Mouse (Mus musculus): ENCODE data around the gene Sema6d. TPM values are rescaled to one million over a fixed set of nuclear protein-coding genes. Genes with fewer than 3 reads are reported as not detected.
A peak's percentile ranks its signal among the peaks of the same experiment; 100 is the strongest.

The Sema6d gene
- total RNA-seq, 2 experiments from 2014 or later = 16.2 to 19.5 TPM

DNA sequence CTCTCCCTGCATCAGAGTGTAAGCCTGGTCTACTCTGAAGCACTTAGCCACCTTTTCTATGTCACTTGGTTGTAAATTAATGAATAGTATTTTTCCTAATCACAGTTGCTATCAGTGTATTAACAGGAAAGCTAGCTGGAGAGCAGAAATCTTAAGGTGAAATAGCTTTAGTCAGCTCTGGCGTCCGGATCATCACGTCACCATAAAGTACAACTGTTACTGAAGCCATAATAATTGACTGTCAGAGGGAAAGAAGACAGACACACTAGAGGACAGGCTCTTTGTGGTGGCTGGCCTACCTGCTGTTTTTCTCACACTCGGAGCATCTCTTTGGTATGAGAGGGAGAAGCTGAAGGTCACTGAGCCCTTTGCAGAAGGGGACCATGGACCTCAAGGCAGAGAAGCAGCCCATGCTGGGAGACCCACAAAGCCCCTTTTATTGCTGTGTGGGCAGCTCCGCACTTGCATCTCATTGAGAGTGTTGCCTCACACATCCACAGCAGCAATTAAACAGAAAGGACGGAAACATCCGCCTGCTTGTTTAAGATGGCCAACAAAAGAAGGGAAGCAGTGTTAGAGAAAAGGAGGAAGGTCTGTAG lies 72.3 kb downstream of the Sema6d start:
- intact Hi-C loops (cut with DNase I) = no loop called here
- DNase-seq = no peak

DNA sequence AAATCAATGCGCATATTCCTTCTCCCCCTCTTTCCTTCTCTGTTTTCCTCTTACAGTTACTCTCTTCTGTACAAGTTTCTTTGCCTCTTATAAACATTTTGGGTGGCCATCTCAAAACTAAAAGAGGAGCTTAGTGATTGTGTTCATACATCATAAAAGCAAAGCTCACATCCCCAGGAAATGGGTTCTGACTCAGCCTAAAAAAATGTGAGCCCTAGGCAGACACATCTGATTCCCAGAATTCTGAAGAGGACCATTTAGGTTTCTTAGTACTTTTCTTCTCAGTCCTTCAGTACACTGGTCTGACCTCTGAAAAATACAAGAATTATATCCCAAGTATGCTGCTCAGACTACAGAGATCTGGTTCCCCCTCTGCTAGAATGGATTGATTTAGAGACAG lies 78.6 kb downstream of the Sema6d start:
- intact Hi-C loops (cut with DNase I) = no loop called here
- no peak for DNase-seq

DNA sequence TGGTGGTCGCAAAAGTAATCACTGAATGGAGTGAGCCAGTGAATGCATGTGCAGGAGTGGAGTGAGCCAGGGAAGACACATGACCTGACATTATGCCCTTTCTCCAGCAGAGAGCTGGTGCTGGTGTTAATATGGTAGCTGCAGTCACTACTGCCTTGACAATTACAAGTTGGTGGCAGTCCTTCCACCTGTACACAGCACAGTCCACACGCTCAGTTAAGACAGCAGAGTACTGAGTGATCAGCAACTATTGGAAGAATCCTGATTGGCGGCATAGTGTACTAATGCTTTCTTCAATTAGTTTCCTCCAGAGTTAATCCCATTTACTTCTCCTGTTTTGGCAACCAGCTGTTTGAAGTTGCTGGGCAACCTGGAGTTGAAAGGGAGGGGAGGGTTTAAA lies 81.9 kb downstream of the Sema6d start:
- no peak for DNase-seq
- intact Hi-C loops (cut with DNase I) = no loop called here

DNA sequence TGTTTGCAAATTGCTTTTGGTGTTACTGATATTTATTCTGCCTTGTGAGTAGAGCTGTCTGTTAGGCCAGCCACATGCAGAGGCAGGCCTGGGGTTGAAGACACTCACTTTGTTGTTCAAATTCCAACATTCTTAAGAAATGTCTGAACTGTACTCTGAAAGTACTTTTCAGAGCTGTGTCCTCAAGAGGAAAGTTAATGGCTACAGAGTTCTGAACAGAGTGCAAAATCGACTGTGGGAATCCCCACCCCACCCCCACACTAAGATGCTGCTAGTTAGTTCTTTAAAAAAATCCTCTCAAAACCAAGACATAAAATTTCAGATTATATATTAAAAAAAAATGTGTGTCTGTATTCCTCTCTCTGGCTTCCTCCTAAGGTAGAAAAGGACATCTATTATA lies 86.5 kb downstream of the Sema6d start:
- no peak for DNase-seq
- intact Hi-C loops (cut with DNase I) = no loop called here

DNA sequence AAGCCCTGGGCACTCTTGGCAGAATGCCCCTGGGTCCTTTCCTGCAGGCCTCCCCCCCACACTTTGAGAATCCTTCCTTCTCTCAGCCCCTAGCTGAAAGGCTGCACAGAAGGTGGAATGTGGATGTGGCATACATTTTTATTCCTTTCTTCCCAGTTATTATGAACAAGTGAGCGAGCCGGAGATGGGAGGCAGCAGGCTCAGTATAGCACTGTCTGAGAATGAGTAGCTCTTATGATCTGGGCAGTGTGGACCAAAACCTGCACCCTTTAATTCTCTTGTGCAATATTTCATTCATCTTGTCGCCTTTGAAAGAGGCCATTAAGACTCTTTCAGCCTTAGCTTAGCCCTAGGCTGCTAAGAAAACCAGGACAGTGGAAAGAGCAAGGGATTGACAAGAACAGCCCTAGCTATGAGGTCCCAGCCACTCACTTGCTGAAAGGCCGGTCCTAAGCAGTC lies 87.0 kb downstream of the Sema6d start:
- intact Hi-C loops (cut with DNase I) = no loop called here
- DNase-seq = no peak

DNA sequence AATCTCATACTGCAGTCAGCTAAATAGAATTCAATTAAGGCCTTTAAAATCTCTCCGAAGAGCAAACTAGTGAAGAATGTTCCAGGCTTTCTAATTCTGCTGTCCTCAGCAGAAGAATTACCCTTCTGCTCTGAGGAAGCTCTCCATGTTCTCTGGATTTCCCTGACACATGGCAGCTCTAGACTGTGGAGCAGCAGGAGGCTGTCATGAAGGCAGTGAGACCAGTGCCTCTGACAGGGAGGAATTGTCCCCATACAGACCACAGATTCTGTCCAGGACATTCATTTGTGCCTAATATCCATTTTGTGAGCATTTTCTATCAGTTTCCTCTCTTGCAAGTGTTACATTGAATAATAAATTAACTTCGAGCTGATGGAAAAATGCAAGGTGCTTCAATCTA lies 99.5 kb downstream of the Sema6d start:
- DNase-seq = no peak
- intact Hi-C loops (cut with DNase I) = no loop called here

DNA sequence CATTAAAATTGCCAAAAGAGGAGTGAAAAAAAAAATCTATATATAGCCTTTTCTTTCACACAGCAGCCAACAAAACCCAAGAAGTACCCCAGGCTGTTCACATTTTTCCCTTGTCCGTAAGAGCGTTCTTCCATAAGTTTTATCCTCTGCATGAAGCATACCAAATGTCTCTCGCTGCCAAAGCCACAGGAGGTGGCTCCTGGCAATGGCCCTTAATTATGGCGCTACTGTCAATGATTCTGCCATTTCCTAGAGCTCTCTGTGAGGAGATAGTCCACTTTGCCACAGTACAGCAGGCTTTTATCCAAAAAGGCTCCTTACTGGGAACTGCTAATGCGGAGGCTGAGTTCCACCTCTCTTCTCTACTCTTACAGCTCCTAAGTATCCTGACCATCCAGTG lies 104.3 kb downstream of the Sema6d start:
- no peak for DNase-seq
- intact Hi-C loops (cut with DNase I) = no loop called here

DNA sequence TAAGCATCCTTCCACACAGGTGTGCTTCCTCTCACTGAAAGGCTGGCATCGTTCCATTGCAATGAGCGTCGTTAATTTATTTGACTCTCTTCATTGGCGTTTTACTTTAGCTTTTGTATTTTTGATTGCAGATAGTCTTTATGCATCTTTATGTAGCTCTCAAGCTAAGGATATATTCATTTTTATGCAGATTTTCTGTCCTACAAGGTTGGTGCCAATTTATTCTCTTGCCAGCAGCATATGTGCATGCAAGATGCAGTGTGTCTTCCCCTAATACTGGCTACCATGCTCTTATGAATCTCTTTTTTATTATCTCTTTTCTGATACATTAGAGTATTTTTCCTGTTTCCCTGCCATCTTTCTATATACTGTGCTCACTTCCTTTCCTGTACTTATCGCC lies 111.7 kb downstream of the Sema6d start:
- intact Hi-C loops (cut with DNase I) = no loop called here
- no peak for DNase-seq

DNA sequence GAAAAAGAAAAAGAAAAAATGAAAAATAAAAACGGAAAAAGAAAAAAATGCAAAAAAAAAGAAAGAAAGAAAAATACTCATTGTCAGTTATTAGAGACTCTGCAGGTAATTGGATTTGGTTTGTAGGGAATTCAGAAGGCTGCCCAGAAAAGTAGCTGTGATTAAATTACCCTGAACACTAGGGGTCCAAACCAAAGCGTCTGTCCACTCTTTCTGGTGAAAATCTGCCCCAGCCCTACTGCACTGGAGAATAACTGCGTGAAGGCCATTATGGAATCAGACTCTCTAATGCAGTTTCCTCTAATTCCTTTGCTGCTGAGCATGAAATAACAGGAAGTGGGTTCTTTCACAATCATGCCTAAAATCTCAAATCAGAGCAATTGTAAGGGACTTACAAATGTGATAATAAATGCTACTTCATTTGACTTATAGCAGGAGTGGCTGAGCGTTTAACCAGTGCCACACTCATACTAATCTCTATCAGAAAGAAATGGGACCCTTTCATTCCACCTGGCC lies 112.8 kb downstream of the Sema6d start:
- no peak for DNase-seq
- intact Hi-C loops (cut with DNase I) = no loop called here

DNA sequence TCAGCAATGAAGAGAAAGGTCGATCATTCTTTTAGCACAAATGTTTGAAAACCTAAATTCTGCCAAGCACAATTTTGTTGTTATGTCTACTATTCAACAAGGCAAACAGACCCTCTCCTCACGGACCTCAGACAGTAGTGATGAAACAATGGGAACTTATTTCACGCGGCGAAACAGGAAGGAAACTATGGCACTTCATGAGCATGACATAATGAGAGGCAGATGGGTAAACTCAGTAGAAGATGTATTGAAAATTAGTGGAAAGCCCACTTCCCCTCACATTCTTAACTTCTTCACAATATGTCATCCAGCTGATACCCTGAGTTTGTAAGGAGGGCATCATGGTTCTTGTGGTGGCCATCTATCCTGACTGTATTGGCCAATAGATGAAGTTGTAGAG lies 116.0 kb downstream of the Sema6d start:
- no peak for DNase-seq
- intact Hi-C loops (cut with DNase I) = no loop called here

DNA sequence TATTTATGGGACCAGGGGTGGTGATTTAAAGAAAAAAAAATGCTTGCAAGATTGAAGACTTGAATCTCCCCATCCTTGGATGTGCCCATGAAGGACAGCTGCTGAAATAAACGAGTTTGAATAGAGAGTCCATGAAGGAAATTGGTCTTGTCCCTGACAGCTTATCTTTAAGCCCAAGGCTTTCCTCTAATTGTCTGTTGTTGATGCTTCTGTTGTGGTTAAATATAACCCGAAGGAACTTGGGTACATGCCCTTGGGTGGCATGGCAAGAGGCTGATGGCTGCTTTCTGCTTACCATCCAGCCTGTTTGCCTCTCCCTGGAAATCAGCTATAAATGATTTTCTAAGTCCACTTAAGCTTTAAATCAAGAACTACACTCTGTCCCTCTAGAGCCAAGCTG lies 118.5 kb downstream of the Sema6d start:
- no peak for DNase-seq
- intact Hi-C loops (cut with DNase I) = no loop called here

DNA sequence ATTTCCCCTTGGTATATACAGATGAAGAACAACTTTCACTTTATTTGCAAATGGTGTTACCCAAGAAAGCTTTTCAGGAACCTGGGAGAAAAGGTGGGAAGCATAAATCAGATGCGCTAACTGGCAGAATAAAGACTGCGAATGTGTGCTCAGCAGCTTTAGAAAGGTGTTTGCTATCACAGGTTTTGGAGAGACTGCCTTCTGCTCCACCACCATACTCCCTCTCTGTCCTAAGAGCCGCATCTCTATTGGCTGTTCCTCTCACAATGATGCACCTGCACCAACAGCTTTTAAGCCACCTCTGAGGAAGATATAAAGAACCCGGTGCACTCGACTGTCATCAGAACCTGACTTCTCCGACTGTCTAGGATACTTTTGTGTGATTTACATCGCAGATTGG lies 133.8 kb downstream of the Sema6d start:
- no peak for DNase-seq
- intact Hi-C loops (cut with DNase I) = no loop called here

DNA sequence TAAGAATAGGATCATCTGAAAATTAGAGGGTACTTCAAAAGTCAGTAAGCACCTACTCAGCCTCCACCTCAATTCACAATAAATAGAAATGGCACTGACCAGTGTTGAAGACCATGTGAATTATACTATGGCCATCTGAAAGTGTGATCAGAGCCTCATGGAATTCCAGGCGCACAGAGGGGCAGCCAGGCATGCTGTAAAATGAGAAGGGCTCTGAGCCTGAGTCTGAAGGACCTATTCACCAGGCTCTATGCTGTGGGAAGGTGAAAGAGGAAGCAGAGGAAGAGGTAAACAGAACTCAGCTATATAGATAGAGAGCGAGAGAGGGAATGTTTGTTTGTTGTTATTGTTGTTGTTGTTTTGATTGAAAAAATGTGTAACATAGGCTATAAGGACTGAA lies 134.6 kb downstream of the Sema6d start:
- intact Hi-C loops (cut with DNase I) = no loop called here
- DNase-seq = no peak

DNA sequence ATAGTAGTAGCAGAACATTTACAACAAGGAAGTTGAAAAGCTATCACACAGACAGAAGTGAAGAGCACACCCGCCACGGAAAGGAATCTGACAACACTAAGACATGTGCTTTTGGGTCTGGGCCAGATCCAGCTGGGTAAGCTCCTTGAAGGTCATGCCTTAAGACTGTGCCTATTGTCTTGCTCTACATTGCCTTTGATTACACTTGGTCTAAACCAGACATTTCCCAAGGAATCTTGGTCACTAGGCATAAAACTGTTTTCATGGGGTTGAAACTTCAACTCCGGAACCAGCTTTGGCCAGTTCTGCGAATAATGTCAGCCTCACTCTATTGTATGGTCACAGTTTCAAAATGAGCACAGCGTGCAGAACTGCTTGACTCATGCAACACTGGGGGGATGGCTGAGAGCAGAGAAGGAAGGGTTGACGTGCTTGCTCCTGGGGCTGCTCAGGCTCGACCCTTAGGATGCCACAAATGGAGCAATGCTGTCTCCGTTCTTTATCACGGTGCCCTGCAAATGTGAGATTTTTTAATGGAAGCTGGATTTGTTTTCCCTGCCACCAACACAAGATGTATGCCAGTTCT lies 145.0 kb downstream of the Sema6d start:
- DNase-seq = no peak
- intact Hi-C loops (cut with DNase I) = no loop called here

DNA sequence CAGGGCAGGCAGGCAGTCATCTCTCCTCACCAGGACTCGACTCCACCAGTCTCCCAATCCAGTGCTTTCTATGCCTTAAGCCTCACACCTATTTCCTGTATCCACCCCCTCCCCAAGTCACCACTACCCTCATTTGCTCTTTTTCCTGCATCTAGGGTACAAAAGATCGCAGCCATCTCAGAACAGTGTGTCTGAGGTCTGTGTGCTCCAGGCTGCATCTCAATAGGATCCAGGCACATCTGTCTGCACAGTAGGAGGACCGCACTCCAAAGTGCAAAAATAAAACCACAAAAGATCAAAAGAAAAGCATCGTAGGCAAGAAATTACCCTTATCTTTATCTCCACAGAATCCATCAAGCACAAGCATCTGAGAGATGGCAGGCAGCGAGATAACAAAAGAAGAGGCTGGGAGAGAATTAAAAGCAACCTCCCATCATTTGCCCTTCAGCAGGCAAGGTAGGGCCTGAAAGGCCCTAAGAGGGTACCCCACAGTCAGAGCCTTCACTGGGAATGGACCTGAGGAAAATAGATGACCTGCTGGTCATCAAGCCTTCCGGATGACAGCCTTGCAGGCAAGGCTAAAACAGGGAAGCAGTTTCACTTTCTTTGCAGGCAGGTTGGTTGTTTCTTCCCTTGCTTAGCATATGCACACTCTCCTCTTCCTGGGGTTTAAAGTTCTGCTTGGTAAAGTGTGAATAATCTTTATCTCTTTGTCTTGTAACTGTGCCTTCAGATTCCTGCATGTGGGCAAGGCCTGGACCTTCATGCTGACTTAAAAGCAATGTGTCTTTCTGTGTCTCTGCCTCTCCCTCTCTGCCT lies 145.7 kb downstream of the Sema6d start:
- intact Hi-C loops (cut with DNase I) = no loop called here
- DNase-seq = no peak

DNA sequence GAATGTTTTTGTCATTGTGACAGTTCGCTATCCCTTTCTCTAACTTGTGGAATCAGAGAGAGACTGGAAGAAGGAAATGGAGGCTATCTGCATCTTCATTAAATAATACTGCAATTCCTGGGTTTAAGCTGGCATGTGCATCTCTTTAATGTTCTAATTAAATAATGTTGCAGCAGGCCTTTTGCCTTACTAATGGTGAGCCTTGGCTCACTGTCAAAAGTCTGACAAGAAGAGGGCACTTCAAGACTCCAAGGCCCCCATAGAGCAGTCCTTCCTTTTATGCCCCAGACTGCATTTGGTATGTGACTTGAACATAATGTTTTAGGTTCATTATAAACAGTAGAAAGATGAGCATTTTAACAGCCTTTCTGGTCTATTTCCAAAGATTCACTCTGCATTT lies 147.1 kb downstream of the Sema6d start:
- intact Hi-C loops (cut with DNase I) = no loop called here
- DNase-seq = no peak

DNA sequence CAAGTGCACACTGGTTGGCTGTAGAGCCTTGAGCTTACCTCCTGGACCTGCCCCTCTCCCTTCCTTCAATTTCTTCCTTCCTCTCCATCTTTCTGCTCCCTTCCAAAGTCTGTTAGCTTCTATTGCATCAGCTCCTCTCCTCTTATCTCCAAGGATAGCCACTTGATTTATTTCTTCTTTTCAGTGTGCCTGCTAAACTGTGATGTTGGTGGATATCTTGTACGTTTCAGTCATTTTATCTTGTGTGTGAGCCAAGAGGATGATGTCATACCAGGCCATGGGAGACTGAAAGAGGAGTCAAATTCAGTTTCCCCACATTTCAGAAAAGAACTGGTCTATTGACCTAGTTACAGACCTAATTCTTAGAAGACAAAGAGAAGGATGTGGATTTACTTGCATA lies 153.8 kb downstream of the Sema6d start:
- DNase-seq = no peak
- intact Hi-C loops (cut with DNase I) = no loop called here

DNA sequence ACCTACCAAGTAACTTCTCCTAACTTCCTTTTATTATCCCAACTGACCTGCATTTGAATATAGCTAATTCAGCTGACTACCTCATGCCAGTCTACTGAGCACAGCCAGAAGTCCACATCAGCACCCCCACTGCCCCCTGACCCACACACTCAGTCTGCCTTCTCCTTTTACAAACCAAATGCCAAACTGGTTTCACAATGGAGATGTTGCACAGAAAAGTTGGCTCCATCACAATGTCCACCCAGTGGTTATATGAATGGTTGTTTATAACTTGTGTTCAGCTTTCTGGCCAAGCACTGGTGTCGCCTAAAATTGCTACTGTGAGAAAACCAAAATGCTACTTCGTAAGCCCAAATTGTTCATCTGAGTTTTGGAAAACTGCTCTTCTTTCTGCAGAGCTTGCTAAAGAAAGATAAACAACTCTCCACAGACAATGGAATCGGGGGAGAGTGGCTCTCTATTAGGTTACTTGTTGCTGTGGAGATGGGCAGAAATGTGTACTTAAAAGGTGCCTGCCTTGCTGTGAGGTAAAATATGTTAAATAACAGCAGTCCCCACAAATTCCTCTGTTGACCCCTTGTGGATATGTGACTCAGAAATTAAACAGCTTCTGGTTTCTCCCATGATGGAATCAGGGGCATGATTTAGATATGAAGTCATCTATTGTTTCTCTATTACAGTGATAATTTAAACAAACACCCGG lies 154.9 kb downstream of the Sema6d start:
- intact Hi-C loops (cut with DNase I) = no loop called here
- DNase-seq = no peak

DNA sequence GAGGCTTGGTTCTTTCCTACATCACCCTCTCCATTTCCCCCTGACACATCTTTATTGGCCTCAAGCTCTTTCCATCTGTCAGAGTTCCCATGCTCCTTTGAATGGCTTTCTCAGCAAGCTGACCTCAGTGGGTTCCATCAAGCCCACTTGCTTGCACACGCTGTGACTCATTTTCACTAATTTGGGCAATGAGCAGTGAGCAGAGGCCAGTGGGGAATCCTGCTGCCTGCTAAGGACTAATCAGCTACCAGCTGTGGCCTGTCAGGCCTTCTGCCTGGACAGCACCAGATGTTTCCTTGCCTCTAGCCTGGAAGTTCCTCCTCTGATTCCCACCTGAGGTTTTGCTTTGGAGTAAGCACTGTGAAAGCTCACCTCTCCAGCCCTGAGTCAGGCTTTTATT lies 168.3 kb downstream of the Sema6d start:
- intact Hi-C loops (cut with DNase I) = no loop called here
- peak in 1 of 2 experiments; percentile 14 for DNase-seq

DNA sequence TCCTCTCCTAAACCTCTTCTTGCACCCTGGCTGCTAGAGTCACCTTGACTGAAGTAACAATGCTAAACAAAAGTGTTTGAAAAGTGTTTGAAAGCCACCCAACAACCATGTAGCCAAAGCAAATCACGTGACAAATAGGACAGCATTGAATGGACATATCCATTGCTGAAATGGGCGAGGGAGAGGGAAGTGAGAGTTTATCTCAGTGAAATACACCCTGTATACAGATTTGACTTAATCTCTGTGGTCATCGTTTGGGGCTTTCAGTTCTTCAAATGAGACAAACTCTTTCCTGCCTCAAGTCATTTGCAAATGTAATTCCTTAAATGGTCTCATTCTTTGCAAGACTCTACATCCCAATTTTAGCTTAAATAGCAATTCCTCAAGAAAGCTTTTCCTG lies 174.5 kb downstream of the Sema6d start:
- intact Hi-C loops (cut with DNase I) = no loop called here
- no peak for DNase-seq

DNA sequence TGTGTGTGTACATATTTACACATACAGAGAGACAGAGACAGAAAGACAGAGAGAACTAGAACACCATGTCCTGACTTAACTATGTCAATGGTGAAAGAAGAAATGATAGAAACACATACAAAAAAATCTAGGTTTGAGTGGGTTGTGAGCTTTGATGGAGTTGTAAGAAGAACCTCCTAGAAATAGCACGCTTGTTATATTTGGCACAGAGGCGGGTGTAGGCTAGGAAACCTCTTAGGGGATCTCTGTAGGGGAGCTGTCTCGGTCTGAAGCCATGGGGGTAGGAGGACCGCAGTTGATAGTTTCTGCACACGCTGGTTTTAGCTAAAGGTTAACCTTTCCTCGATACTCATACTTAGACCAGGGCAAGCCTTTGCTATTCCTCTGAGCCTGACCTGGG lies 181.4 kb downstream of the Sema6d start:
- intact Hi-C loops (cut with DNase I) = no loop called here
- no peak for DNase-seq
